In the genomic region with DNA sequence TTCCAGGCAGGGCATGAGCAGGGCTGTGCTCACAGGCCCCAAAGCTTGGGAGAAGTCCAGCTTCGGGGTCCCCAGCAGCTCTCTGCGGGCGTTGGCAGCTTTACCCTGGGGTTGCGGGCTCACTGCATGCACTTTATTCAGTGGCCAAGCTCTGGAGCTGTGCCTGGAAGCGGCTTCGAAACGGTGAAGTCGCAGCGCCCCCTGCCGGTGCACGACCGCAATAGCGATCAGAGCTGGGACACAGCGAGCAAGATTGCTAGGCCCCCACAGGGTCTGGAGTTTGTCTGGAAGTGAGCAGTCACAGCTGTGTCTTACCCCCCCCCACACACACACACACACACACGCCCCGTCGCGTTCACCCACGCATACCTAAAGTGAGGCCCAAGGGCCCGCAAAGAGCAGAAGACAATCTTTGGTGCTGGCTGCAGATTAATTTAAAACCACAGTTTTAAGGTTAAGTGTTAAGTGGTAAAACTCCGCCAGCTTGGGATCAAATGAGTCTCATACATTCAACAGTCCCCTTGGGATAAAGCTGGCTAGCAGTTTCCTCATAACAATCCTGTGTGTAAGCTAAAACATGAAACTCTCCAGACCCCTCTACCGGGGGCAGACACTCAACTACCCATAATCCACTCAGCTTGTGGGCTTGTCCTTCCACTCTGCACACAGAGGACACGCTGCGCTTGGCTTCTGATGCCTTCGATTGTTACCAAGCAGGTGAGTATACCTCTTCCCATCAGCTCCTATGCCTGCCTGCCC, we compare ENCODE assay signal across 9 mouse cellular contexts. TPM values are rescaled to one million over a fixed set of nuclear protein-coding genes. Genes with fewer than 3 reads are reported as not detected.
DNase-seq lines count a peak whose midpoint lies in the region; ATAC-seq and TF ChIP-seq lines count a peak whose summit lies in the region.
"Had no signal": no experiment of that assay in that cellular context is flagged by ENCODE, and none has a peak within 500 bp of the region (broad histone marks: within the 10 kb centered on the region; RNA-seq: fewer than 3 reads in every experiment).

No protein-coding gene starts in this region.

- peak; percentile 54 for DNase-seq in G1E (ENCODE audit: low spot score)
- peak; percentile 72 for DNase-seq in cerebellum, adult 11-12 months
- peak; percentile 37 for DNase-seq in layer of hippocampus, adult 9-10 months (ENCODE audit: low spot score)
- peak; percentile 88 for DNase-seq in ovary, postnatal 10 days (ENCODE audit: low spot score)
- DNase-seq in thymus, adult 2 months: peak; percentile 73

- H3K4me1 ChIP-seq in G1E (ENCODE audit: insufficient read depth, low read depth, low read length): no peaks in the 10 kb centered on the region
- H3K4me1 ChIP-seq in forebrain, embryonic 15.5 days: peaks cover 4% of the 10 kb centered on the region
- H3K4me1 ChIP-seq in lung, embryonic 16.5 days (replicated peaks; ENCODE audit: control insufficient read depth, insufficient read depth, low read length): no peaks in the 10 kb centered on the region
- H3K4me1 ChIP-seq in thymus, adult 2 months (replicated peaks; ENCODE audit: control insufficient read depth, insufficient read depth, low read length): no peaks in the 10 kb centered on the region

- no peak for TF ChIP-seq POLR2A in thymus, adult 2 months (IDR thresholded peaks at IDR 0.05; ENCODE audit: control insufficient read depth, extremely low read depth, insufficient read depth, low read length, poor library complexity)

- H3K4me3 ChIP-seq in G1E (ENCODE audit: low read depth, low read length): no peak overlapping the region
- no peak overlapping the region for H3K4me3 ChIP-seq in forebrain, embryonic 15.5 days
- no peak overlapping the region for H3K4me3 ChIP-seq in lung, embryonic 16.5 days (ENCODE audit: low read length)
- no peak overlapping the region for H3K4me3 ChIP-seq in thymus, adult 2 months (ENCODE audit: control insufficient read depth, insufficient read depth, low read length)

- no peak overlapping the region for H3K9ac ChIP-seq in forebrain, embryonic 15.5 days (replicated peaks)
- no peak overlapping the region for H3K9ac ChIP-seq in lung, embryonic 16.5 days (ENCODE audit: low read length)

- no peak overlapping the region for H3K4me2 ChIP-seq in forebrain, embryonic 15.5 days (replicated peaks)
- no peak overlapping the region for H3K4me2 ChIP-seq in lung, embryonic 16.5 days (ENCODE audit: low read depth, low read length)

- no peaks in the 10 kb centered on the region for H3K36me3 ChIP-seq in G1E (replicated peaks)
- no peaks in the 10 kb centered on the region for H3K36me3 ChIP-seq in forebrain, embryonic 15.5 days
- H3K36me3 ChIP-seq in lung, embryonic 16.5 days (ENCODE audit: control insufficient read depth, insufficient read depth, low read length): no peaks in the 10 kb centered on the region
- no peaks in the 10 kb centered on the region for H3K36me3 ChIP-seq in thymus, adult 2 months (ENCODE audit: control insufficient read depth, insufficient read depth, low read length)

- H3K9me3 ChIP-seq in G1E (replicated peaks): no peaks in the 10 kb centered on the region
- H3K9me3 ChIP-seq in forebrain, embryonic 15.5 days: no peaks in the 10 kb centered on the region
- H3K9me3 ChIP-seq in lung, embryonic 16.5 days (ENCODE audit: control insufficient read depth, low read length): no peaks in the 10 kb centered on the region

- peaks cover 4% of the 10 kb centered on the region; the same call in 1 of the 2 replicates for H3K27me3 ChIP-seq in G1E (ENCODE audit: insufficient read depth, low read length)
- peaks cover 56% of the 10 kb centered on the region for H3K27me3 ChIP-seq in forebrain, embryonic 15.5 days
- peaks cover 47% of the 10 kb centered on the region for H3K27me3 ChIP-seq in lung, embryonic 16.5 days (ENCODE audit: control insufficient read depth, insufficient read depth, low read depth, low read length)
- H3K27me3 ChIP-seq in thymus, adult 2 months (ENCODE audit: control insufficient read depth, insufficient read depth, low read length): no peaks in the 10 kb centered on the region; the same call in 1 of the 2 replicates

- 17% methylated on average over 25 of the region's 25 CpGs for WGBS in forebrain, embryonic 15.5 days
- WGBS in lung, embryonic 16.5 days: 16% methylated on average over 25 of the region's 25 CpGs
- 21% methylated on average over 25 of the region's 25 CpGs for WGBS in thymus, adult 2 months

- H3K27ac ChIP-seq in forebrain, embryonic 15.5 days (replicated peaks): no peak overlapping the region
- H3K27ac ChIP-seq in lung, embryonic 16.5 days (ENCODE audit: low read length): no peak overlapping the region
- no peak overlapping the region for H3K27ac ChIP-seq in thymus, adult 2 months (ENCODE audit: control insufficient read depth, insufficient read depth, low read length)
- H3K27ac ChIP-seq: macrophage had no signal

- peak; percentile 40; the same call in 1 of the 2 replicates for ATAC-seq in G1E (ENCODE audit: extremely low read depth, insufficient number of reproducible peaks, low FRiP score, poor library complexity, severe bottlenecking)
- ATAC-seq in forebrain, embryonic 15.5 days (replicated peaks): peak; percentile 64
- peak; percentile 86 to 92 for ATAC-seq in hematopoietic stem cell, adult 5-6 weeks (replicated peaks in 1 of 2; ENCODE audit: insufficient read depth in 1 of 2, low FRiP score in 2 of 2, low TSS enrichment in 1 of 2, low read depth in 1 of 2, poor library complexity in 2 of 2, severe bottlenecking in 2 of 2)
- peak; percentile 67; the same call in 1 of the 2 replicates for ATAC-seq in lung, embryonic 16.5 days (ENCODE audit: low read depth)

- peak; percentile 70 for TF ChIP-seq CTCF in G1E (IDR thresholded peaks at IDR 0.05; ENCODE audit: low read depth, low read length)
- TF ChIP-seq CTCF in thymus, adult 2 months (IDR thresholded peaks at IDR 0.05; ENCODE audit: borderline replicate concordance, control insufficient read depth, extremely low read depth, insufficient read depth, low read length, poor library complexity): peak; percentile 88

RNA-seq across cellular contexts. Expression of gene Gsx1, which starts 39.0 kb away (rescaled TPM):
- not detected in 2 replicates for total RNA-seq in G1E (2014; fragmentation: Nextera tagmentation)
- 0.12 TPM in 1 of 2 replicates, not detected in the other for total RNA-seq in G1E (2017)
- not detected in 2 replicates for polyA plus RNA-seq in G1E (2012)
- 2.1 and 3.3 TPM in 2 replicates for polyA plus RNA-seq in forebrain, embryonic 15.5 days (2015; fragmentation: Nextera tagmentation; extraction: Ambion mirVana)
- not detected in 2 replicates for total RNA-seq in hematopoietic stem cell, adult 5-6 weeks (2017)
- polyA plus RNA-seq in lung, embryonic 16.5 days (2015; fragmentation: Nextera tagmentation; extraction: Ambion mirVana): not detected in 2 replicates
- not detected in 2 replicates for polyA plus RNA-seq in thymus, adult 2 months (2012; rRNA removed)
- polyA plus RNA-seq: macrophage had no signal

RNA-seq across cellular contexts. Expression of gene Pdx1, which starts 42.2 kb away (rescaled TPM):
- total RNA-seq in G1E (2014; fragmentation: Nextera tagmentation) (not detected in 2 replicates), G1E (2017) (0.12 TPM in 1 of 2 replicates, not detected in the other)
- polyA plus RNA-seq in G1E (2012): not detected in 2 replicates
- polyA plus RNA-seq in forebrain, embryonic 15.5 days (2015; fragmentation: Nextera tagmentation; extraction: Ambion mirVana): not detected in 2 replicates
- not detected in 2 replicates for total RNA-seq in hematopoietic stem cell, adult 5-6 weeks (2017)
- polyA plus RNA-seq in lung, embryonic 16.5 days (2015; fragmentation: Nextera tagmentation; extraction: Ambion mirVana): not detected in 2 replicates
- 0.06 TPM in 1 of 2 replicates, not detected in the other for polyA plus RNA-seq in thymus, adult 2 months (2012; rRNA removed)
- polyA plus RNA-seq: macrophage had no signal

Comparison
In these comparisons a context has a peak if more than half of its experiments do, and no peak if none do; other contexts are left out.
1. DNase-seq: peak in every context shown above with its lines; median percentile 88 in ovary, postnatal 10 days; 73 in thymus, adult 2 months; 72 in cerebellum, adult 11-12 months; 54 in G1E; 37 in layer of hippocampus, adult 9-10 months.